Mouse (Mus musculus) B cell, adult 2 months (primary cell): ENCODE results near the gene Clec4a1.

Experiments
- DNase-seq, 2 experiments: peaks; one replicate each; pipeline ENCODE4 v3.0.0; 2022

Clec4a1 gene

GRCm38 (mm10) chr6:122921451-122921850 is at the start of gene Clec4a1:
Gene Clec4a1, plus strand, starts transcription at chr6:122921848.
- no peak for DNase-seq

GRCm38 (mm10) chr6:122872800-122873199 is 48.8 kb upstream of the Clec4a1 start:
- DNase-seq: peak; percentile 68 to 79

GRCm38 (mm10) chr6:122873871-122874719 is 47.6 kb upstream of the Clec4a1 start, which contains the start of gene Necap1:
Gene Necap1, plus strand, starts transcription at chr6:122874474.
- DNase-seq: peak; percentile 98

- DNase-seq: no peak
Measured at GRCm38 (mm10) chr6:122874720-122875389, 46.8 kb upstream of the Clec4a1 start.

- DNase-seq: no peak
Measured at GRCm38 (mm10) chr6:122879141-122879735, 42.4 kb upstream of the Clec4a1 start.

GRCm38 (mm10) chr6:122879781-122880505 is 41.7 kb upstream of the Clec4a1 start:
- DNase-seq: no peak

- DNase-seq: no peak
Measured at GRCm38 (mm10) chr6:122881287-122881686, 40.4 kb upstream of the Clec4a1 start.

GRCm38 (mm10) chr6:122883603-122884002 is 38.0 kb upstream of the Clec4a1 start:
- DNase-seq: no peak

GRCm38 (mm10) chr6:122889599-122889998 is 32.0 kb upstream of the Clec4a1 start:
- no peak for DNase-seq

- DNase-seq: peak; percentile 87 to 90
Measured at GRCm38 (mm10) chr6:122892442-122893049, 29.1 kb upstream of the Clec4a1 start.

- no peak for DNase-seq
Measured at GRCm38 (mm10) chr6:122919922-122920321, 1.7 kb upstream of the Clec4a1 start.

GRCm38 (mm10) chr6:122934845-122935244 is 13.2 kb downstream of the Clec4a1 start:
- no peak for DNase-seq

GRCm38 (mm10) chr6:122939618-122940017 is 18.0 kb downstream of the Clec4a1 start:
- DNase-seq: no peak

GRCm38 (mm10) chr6:122946760-122947159 is 25.1 kb downstream of the Clec4a1 start:
- DNase-seq: no peak

- DNase-seq: peak; percentile 62 to 66
Measured at GRCm38 (mm10) chr6:122952401-122952800, 30.8 kb downstream of the Clec4a1 start, which contains the start of gene Clec4a3. Gene Clec4a3, plus strand, starts transcription at chr6:122952515.

GRCm38 (mm10) chr6:122964562-122964961 is 42.9 kb downstream of the Clec4a1 start:
- no peak for DNase-seq

GRCm38 (mm10) chr6:122969048-122969447 is 47.4 kb downstream of the Clec4a1 start:
- DNase-seq: no peak
